Mouse (Mus musculus) spleen, postnatal 36 days (tissue): Measurements from ENCODE around the gene Ccdc50.

ENCODE experiments used
- DNase-seq, 2 experiments: peaks; one replicate each; pipeline ENCODE4 v3.0.0; 2022; ENCODE audit warnings: low spot score in 2 of 2, mixed read lengths in 1 of 2

Ccdc50 gene

DNA sequence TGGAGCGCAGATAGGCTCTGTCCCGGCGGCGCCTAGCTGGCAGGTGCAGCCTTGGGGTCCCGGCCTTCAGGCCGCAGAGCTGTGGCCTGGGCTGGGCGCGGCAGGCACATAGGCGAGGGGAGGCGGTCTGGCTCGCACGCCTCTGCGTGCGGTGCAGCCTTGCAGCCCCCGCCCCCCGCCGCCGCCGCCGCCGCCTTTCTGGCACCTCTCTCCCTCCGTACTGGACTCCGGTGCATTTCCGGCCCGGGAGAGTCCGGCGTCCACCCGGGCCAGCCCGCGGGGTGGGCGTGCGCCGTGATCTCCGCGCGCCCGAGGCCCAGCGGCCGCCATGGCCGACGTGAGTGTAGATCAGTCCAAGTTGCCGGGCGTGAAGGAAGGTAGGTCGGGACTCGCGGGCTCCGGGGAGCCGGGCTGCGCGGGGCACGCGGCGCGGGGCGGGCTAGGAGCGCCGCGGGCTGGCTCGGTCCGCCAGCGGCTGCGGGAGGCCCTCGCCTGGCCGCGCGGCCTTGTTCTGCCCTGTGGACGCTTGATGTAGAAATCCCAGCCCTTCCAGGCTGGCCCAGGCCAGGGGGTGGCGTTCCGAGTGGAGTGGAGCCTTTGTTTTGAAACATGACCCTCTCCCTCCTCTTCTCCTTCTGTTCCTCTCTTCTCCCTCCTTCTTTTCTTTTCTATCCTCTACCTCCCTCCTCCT, at the start of gene Ccdc50:
Gene Ccdc50 (plus strand): TSS at position 109 of the 691 bp plus-strand sequence.
- DNase-seq, result peak; percentile 60 to 63

- no peak for DNase-seq
Observed at GRCm38 (mm10) chr16:27347521-27347920, 41.1 kb upstream of the Ccdc50 start.

DNA sequence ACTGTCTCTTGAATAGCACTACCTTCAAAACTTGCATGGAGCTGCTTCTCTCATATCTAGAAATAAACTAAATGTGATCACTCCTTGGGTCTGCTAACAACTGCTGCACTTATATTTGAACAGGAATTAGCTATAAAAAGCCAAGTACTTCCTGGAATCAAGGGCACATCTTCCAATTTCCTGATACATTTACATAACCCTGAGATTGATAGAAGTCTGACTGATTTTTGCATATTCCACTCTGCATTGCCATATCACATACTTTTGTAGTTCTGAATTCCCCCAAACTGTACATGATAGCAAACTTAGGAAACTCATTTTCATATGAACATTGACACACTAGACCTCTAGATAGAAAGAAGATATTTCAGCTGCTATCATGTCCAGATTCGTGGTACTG, 40.3 kb upstream of the Ccdc50 start:
- DNase-seq, result no peak

- DNase-seq, result peak; percentile 45 to 52
Observed at GRCm38 (mm10) chr16:27349235-27349634, 39.4 kb upstream of the Ccdc50 start.

DNA sequence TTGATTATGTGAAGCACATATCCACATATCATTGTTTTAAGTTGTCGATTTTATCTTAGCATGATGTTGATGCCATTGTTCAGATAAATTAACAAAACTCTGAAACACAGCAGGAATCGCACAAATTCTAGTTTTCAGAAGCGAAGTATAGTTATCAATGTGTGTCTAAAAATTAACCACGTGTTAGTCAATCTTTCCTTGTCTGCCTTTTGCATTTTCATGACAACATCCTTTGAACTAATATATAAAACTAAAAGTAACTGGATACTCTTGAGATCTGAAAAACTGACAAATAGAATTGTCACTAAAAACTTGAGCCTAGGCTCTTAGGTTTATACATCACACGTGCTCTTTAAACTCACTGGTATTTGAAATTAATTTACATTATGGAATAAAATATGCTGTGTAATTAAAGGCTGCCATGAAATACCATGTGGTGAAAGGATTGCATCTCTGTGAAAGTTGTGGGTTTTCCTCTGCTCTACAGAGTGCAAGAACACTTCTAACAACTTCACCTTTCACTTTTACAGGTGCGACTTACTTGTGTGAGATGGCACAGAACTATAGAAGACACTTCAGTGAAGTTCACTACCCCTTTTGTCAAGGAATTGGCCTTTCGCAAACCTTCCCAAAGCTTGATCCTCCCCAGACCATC, 38.7 kb upstream of the Ccdc50 start:
- no peak for DNase-seq

- DNase-seq, result peak; percentile 23 to 36
Observed at GRCm38 (mm10) chr16:27354464-27354863, 34.2 kb upstream of the Ccdc50 start.

GRCm38 (mm10) chr16:27360059-27360458, 28.6 kb upstream of the Ccdc50 start:
- no peak for DNase-seq

GRCm38 (mm10) chr16:27370191-27370590, 18.5 kb upstream of the Ccdc50 start, which contains the start of gene Uts2b:
Uts2b (minus strand) TSS chr16:27370239.
- DNase-seq, result no peak

DNA sequence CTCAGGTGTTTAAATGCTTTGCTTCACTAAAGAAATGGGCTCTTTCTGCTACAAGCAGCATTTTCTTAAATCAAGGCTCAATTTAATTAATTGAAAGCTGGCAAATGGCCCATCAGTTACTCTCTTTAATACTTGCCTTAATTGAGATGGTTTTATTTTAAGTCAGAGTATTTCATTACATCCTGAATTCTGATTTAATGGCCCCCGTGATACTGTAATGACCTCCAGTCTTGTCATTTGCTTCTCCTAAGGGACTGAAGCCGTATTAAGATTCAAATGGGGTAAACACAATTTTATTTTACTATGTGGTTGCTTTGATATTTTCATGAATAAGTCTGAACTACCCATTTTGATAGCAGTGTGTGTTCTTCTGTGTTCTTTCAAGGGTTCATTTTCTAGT, 18.0 kb upstream of the Ccdc50 start:
- no peak for DNase-seq

DNA sequence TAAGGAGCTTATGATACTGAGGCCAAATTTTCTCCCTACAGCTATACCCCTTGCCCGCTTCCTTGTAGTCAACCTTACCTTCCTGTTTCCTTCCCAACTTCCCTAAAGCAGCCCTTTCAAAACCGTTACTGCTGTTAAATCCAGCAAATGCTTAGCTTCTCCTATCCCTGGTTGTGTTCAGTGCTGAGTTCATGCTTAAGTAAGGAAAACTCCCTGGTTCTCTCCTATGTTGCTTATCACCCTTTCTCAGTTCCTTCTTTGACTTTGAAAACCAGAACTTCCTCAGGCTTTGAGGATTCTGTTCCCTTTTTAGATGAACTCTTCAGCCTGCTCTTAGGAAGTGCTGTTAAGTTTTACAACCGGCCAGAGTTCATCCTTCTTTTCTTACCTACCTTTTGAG, 14.5 kb upstream of the Ccdc50 start:
- peak in 1 of 2 experiments; percentile 17 for DNase-seq

- DNase-seq, result no peak
Observed at GRCm38 (mm10) chr16:27375318-27375717, 13.4 kb upstream of the Ccdc50 start.

GRCm38 (mm10) chr16:27376556-27376955, 12.1 kb upstream of the Ccdc50 start:
- no peak for DNase-seq

DNA sequence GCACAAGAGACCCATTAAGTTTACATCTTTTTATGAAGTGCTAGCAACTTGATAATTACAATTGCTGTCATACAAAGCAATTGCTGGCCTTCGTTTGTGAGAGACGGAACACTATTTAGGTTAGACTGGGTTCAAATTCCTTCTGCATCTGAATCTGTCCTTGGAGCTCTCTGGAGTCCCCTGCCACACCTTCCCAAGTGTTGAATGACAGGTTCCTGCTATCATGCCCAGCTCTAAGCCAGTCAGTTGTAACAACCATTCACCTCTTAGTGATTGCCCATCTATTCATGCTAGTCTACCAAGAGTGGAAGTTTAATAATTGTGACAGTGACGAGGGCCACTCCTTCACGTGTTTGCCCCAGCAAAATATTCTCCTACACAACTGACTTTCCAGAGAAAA, 6.5 kb upstream of the Ccdc50 start:
- no peak for DNase-seq

DNA sequence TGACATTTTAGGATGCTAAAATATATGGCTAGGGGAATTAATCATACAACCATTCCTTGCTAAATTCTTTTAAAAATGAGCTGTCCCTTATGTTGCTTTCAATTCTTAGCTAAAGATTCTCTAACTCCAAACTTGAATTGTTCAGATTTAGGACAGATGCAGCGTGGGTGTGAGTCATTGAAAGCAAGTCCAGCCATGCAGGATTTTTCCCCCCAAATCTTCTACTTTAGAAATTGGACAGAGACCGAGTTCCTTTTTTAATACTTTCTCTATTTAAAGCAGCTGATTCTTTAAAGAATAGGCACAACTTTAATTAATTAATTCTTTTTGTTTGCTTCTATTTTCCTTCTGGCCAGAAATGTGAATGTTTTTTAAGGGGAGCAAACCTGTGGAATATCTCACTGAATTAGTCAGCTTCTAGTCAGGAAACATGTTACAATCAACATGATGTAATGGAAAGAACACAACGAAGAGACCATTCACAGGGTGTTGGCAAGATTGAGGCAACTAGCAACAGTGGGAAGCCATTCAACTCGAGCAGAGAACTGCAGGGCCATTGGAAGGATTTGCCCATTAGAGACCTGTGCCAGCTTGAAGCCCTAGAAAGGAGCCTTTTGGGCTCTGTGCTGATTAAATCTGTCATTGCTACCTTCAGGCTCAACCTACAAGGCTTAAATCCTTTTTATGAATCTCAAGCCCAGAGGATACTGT, 3.6 kb upstream of the Ccdc50 start:
- DNase-seq, result no peak

- DNase-seq, result no peak
Observed at GRCm38 (mm10) chr16:27385649-27386048, 3.0 kb upstream of the Ccdc50 start.

- no peak for DNase-seq
Observed at GRCm38 (mm10) chr16:27386850-27387407, 1.7 kb upstream of the Ccdc50 start.

- DNase-seq, result peak; percentile 66 to 71
Observed at GRCm38 (mm10) chr16:27387634-27388611, 746 bp upstream of the Ccdc50 start.

DNA sequence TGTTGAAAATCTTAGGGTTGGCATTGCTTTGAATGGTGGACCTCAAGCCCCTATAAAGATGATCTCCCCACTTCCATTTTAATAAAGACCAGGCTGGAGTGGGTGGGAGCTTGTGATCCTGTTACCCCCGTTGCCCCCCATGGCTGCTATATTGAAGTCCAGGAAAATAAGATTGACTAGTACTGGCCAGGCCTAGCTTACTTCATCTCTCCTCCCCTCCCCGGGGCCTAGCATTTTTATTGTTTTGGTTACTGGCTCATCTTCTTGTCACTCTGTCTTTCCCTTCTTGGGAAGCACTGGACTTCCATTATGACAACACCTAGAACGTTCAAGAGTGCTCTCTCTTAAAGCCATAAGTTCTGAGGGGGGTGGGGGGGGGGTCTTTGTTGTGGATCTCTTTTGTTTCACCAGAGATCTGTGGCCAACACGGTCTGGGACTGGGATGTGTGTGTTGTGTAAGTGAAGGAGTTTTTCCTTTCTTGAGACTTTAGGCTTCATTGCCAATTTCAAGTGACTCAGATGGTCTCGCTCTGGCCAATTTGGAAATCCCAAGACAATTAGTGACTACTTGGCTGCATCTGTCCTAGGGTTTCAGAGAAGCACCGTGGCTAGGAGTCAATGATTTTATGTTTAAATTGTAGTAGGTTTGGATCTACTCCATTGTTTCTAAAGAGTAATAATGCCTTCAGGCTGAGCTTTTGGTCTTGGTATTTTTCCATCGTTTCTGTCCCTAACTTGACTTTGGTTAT, 1.0 kb downstream of the Ccdc50 start:
- no peak for DNase-seq

GRCm38 (mm10) chr16:27390306-27390705, 1.6 kb downstream of the Ccdc50 start:
- DNase-seq, result no peak

GRCm38 (mm10) chr16:27391845-27392244, 3.2 kb downstream of the Ccdc50 start:
- no peak for DNase-seq
